Mouse (Mus musculus): ENCODE measurements around the gene Ifna13. TPM values are rescaled to one million over a fixed set of nuclear protein-coding genes. Genes with fewer than 3 reads are reported as not detected.
A peak's percentile ranks its signal among the peaks of the same experiment; 100 is the strongest.

Ifna13 gene
- polyA plus RNA-seq, 1 experiment = not detected

DNA sequence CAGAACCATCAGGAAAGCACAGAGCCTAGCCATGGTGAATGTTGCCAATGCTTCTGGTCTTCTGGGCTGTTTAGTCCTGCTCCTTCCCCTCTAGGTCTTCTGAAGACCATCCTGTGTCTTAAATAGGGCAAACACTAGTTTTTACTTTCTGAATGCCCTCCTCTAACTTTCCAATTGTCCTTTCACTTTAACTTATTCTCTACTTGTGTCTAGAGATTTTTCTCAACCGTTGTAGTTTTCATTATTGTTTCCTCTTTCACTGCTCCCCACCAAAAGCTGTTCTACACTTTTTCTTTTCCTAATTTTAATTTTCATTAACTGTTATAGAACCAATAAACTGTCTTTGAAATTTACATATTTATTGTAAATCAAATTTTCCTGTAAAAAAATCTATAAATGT lies 32.6 kb upstream of the Ifna13 start, which contains the start of gene Ifna16:
Gene Ifna16 (minus strand): TSS at position 101 of the 400 bp plus-strand sequence.
- Histone ChIP-seq H3K27me3 (ENCODE audit: control insufficient read depth, insufficient read depth, low read length) (no peaks in the 10 kb centered on the region), H3K27ac (ENCODE audit: insufficient read depth, low read length) (no peak within 1 kb of the TSS), H3K36me3 (ENCODE audit: control insufficient read depth, insufficient read depth, low read length) (no peaks in the 10 kb centered on the region), H3K4me3 (ENCODE audit: extremely low read depth, insufficient read depth, insufficient read length) (no peak within 1 kb of the TSS), H3K4me1 (ENCODE audit: control insufficient read depth, insufficient read depth, insufficient read length) (no peaks in the 10 kb centered on the region)
- 38% methylated on average over 1 of the region's 1 CpGs for WGBS
- no peak for DNase-seq (ENCODE audit: low read depth in 1 of 2, low spot score in 2 of 2)
- TF ChIP-seq CTCF (IDR thresholded peaks at IDR 0.05; ENCODE audit: extremely low read depth, insufficient read depth, insufficient read length, insufficient replicate concordance) = no peak
- no peak for TF ChIP-seq POLR2A (IDR thresholded peaks at IDR 0.05; ENCODE audit: low read depth, low read length)

DNA sequence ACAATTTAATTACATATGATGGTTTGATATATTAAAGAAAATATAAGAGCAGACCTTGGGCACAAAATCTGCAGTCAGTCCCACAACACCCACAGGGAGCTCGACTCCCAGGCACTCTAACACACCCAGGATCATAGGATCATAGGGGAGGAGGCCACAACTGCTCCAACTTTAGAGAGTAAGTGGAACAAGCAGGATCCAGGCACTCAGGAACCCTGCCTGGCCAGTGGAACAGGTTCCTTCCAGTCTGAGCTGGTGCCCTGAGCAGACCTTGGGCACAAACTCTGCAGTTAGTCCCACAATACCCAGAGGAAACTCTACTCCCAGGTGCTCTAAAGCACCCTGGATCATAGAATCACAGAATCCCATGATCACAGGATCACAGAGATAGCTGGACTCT lies 11.2 kb upstream of the Ifna13 start:
- no peak for DNase-seq (ENCODE audit: low read depth in 1 of 2, low spot score in 2 of 2)
- TF ChIP-seq CTCF (IDR thresholded peaks at IDR 0.05; ENCODE audit: extremely low read depth, insufficient read depth, insufficient read length, insufficient replicate concordance) (no peak), POLR2A (IDR thresholded peaks at IDR 0.05; ENCODE audit: low read depth, low read length) (no peak)
- Histone ChIP-seq H3K4me1 (ENCODE audit: control insufficient read depth, insufficient read depth, insufficient read length) (no peaks in the 10 kb centered on the region), H3K27me3 (ENCODE audit: control insufficient read depth, insufficient read depth, low read length) (no peaks in the 10 kb centered on the region), H3K36me3 (ENCODE audit: control insufficient read depth, insufficient read depth, low read length) (no peaks in the 10 kb centered on the region), H3K4me3 (ENCODE audit: extremely low read depth, insufficient read depth, insufficient read length) (no peak overlapping the region), H3K27ac (ENCODE audit: insufficient read depth, low read length) (no peak overlapping the region)
- 47% methylated on average over 1 of the region's 1 CpGs for WGBS

DNA sequence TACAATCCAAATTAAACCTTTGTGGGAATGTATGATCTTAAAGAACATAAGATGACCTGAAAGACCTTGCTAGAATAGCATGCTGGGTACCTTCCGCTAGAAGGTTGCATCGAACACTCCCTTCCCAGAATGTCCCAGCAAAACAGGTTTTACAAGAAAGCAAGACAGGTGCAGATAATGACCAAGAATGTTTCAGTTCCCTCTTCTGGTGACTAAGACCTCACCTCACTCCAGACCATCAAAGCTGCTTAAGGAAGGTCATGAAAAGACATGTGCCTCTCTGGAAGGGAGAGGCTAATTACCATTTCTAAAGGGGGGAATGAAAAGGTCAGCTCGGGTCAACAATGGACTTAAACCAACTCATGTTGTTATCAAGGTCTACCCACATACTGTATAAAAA lies 9.4 kb upstream of the Ifna13 start:
- Histone ChIP-seq H3K4me1 (ENCODE audit: control insufficient read depth, insufficient read depth, insufficient read length) (no peaks in the 10 kb centered on the region), H3K36me3 (ENCODE audit: control insufficient read depth, insufficient read depth, low read length) (no peaks in the 10 kb centered on the region), H3K4me3 (ENCODE audit: extremely low read depth, insufficient read depth, insufficient read length) (no peak overlapping the region), H3K27me3 (ENCODE audit: control insufficient read depth, insufficient read depth, low read length) (no peaks in the 10 kb centered on the region), H3K27ac (ENCODE audit: insufficient read depth, low read length) (no peak overlapping the region)
- no peak for DNase-seq (ENCODE audit: low read depth in 1 of 2, low spot score in 2 of 2)
- TF ChIP-seq CTCF (IDR thresholded peaks at IDR 0.05; ENCODE audit: extremely low read depth, insufficient read depth, insufficient read length, insufficient replicate concordance) (no peak), POLR2A (IDR thresholded peaks at IDR 0.05; ENCODE audit: low read depth, low read length) (no peak)
- WGBS = 77% methylated on average over 3 of the region's 3 CpGs

DNA sequence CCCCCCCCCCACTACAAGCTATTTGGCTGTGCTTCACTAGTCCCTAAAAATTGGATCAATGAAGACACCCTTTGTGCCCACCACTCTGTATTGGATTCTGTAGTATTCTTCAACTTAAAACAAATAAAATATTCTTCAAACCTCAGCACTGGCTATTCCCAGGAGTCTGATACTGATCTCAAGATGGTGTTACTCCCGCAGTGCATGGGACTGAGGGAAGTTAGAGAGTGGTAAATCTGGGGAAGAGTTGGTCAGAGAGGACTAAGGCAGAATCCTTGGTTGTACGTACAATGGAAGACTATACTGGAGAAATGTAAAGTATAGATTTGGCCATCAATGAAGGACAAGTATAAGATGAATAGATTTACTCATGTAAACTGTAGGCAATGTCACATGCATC lies 1.7 kb downstream of the Ifna13 start:
- TF ChIP-seq CTCF (IDR thresholded peaks at IDR 0.05; ENCODE audit: extremely low read depth, insufficient read depth, insufficient read length, insufficient replicate concordance) = no peak
- TF ChIP-seq POLR2A (IDR thresholded peaks at IDR 0.05; ENCODE audit: low read depth, low read length) = no peak
- WGBS = 43% methylated on average over 2 of the region's 2 CpGs
- Histone ChIP-seq H3K36me3 (ENCODE audit: control insufficient read depth, insufficient read depth, low read length) (no peaks in the 10 kb centered on the region), H3K27me3 (ENCODE audit: control insufficient read depth, insufficient read depth, low read length) (no peaks in the 10 kb centered on the region), H3K4me3 (ENCODE audit: extremely low read depth, insufficient read depth, insufficient read length) (no peak overlapping the region), H3K27ac (ENCODE audit: insufficient read depth, low read length) (no peak overlapping the region), H3K4me1 (ENCODE audit: control insufficient read depth, insufficient read depth, insufficient read length) (no peaks in the 10 kb centered on the region; the same call in 1 of the 2 replicates)
- no peak for DNase-seq (ENCODE audit: low read depth in 1 of 2, low spot score in 2 of 2)

DNA sequence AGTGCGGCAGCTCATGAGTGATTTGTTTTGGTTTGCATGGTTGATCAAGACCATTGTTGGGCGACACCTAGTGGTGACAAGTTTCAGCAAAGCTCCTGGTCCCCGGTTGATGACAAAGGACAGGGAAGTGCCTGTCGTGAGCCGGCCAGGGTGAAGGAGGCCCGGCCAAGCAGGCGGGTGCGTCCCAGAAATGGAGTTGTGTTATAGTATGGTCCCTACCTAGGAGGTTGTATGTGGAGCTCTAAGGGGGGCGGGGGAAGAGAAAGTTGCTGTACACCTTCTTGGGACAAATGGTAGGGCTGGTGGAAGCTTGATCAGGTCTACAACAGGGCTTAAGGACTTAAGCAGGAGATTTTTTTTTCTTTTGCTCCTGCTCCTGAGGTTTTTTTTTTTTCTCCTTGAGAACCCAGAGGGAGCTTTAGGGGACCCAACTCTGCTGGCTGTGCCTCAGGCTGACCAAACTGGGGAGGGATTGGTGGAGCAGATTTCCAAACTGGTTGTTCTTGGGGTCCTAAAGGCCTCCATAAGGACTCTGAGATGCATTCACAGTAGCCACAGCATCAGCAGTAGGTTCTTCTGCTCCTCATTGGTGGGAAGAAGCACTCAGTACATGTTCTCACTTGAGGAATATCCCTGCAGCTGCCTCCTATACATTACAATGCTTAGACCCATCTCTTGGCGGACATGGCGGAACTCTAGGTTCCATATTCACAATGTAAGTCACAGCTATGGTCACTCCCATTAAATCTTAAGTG lies 3.0 kb downstream of the Ifna13 start:
- Histone ChIP-seq H3K4me1 (ENCODE audit: control insufficient read depth, insufficient read depth, insufficient read length) (no peaks in the 10 kb centered on the region; the same call in 1 of the 2 replicates), H3K27ac (ENCODE audit: insufficient read depth, low read length) (no peak overlapping the region), H3K36me3 (ENCODE audit: control insufficient read depth, insufficient read depth, low read length) (no peaks in the 10 kb centered on the region), H3K4me3 (ENCODE audit: extremely low read depth, insufficient read depth, insufficient read length) (peak overlapping the region; percentile 62), H3K27me3 (ENCODE audit: control insufficient read depth, insufficient read depth, low read length) (no peaks in the 10 kb centered on the region)
- DNase-seq (ENCODE audit: low read depth in 1 of 2, low spot score in 2 of 2) = peak; percentile 85 to 100
- 15% methylated on average over 11 of the region's 11 CpGs for WGBS
- TF ChIP-seq POLR2A (IDR thresholded peaks at IDR 0.05; ENCODE audit: low read depth, low read length) = no peak
- peak; percentile 70 for TF ChIP-seq CTCF (IDR thresholded peaks at IDR 0.05; ENCODE audit: extremely low read depth, insufficient read depth, insufficient read length, insufficient replicate concordance)

DNA sequence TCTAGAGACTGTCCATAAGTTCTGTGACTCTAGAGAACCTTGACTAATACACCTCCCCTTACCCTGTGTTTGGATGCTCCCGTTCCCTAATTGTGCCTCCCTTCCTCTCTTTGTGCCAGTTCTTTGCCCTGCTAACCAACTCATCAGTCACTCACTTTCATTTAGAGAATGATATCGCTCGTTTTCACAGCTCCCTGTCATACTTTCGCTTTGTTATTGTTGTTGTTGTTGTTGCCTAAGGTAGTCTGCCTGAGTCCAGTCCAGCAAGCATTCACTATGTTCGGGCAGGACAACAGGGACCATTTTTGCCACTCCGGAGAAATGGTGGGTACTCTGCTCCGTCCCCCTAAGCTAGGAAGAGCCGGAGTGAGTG lies 3.6 kb downstream of the Ifna13 start:
- no peak for DNase-seq (ENCODE audit: low read depth in 1 of 2, low spot score in 2 of 2)
- no peaks in the 10 kb centered on the region for H3K27me3 ChIP-seq (ENCODE audit: control insufficient read depth, insufficient read depth, low read length)
- TF ChIP-seq CTCF (IDR thresholded peaks at IDR 0.05; ENCODE audit: extremely low read depth, insufficient read depth, insufficient read length, insufficient replicate concordance) (no peak), POLR2A (IDR thresholded peaks at IDR 0.05; ENCODE audit: low read depth, low read length) (no peak)
- H3K4me1 ChIP-seq (ENCODE audit: control insufficient read depth, insufficient read depth, insufficient read length) = no peaks in the 10 kb centered on the region; the same call in 1 of the 2 replicates
- H3K36me3 ChIP-seq (ENCODE audit: control insufficient read depth, insufficient read depth, low read length) = no peaks in the 10 kb centered on the region
- no peak overlapping the region for H3K27ac ChIP-seq (ENCODE audit: insufficient read depth, low read length)
- WGBS = 20% methylated on average over 8 of the region's 8 CpGs
- peak overlapping the region; percentile 62 for H3K4me3 ChIP-seq (ENCODE audit: extremely low read depth, insufficient read depth, insufficient read length)

DNA sequence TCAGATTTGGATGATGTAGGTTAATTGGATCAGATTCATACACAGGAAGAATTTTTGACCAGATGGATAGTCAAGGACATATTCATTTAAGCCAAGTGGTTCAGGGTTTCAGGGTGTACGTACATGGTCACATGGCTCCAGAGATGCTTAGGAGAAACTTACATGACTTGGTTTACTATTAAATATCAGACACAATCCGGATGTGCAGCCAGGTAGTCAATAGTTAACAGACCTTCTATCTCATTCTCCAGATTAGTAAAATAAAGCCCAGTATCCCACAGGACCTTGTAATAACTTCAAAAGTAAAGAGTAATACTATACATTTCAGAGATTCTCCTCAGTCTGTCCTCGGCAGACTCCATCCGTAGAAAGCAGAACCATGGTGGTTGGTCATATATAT lies 9.9 kb downstream of the Ifna13 start, which contains the start of gene C87499:
Gene C87499 (minus strand): TSS at position 101 of the 400 bp plus-strand sequence.
- DNase-seq (ENCODE audit: low read depth in 1 of 2, low spot score in 2 of 2) = no peak
- TF ChIP-seq CTCF (IDR thresholded peaks at IDR 0.05; ENCODE audit: extremely low read depth, insufficient read depth, insufficient read length, insufficient replicate concordance) = no peak
- TF ChIP-seq POLR2A (IDR thresholded peaks at IDR 0.05; ENCODE audit: low read depth, low read length) = no peak
- 90% methylated on average over 4 of the region's 4 CpGs for WGBS

More for the DNA sequence above, 9.9 kb downstream of the Ifna13 start, which contains the start of gene C87499:
- Histone ChIP-seq H3K27me3 (ENCODE audit: control insufficient read depth, insufficient read depth, low read length) (no peaks in the 10 kb centered on the region), H3K27ac (ENCODE audit: insufficient read depth, low read length) (no peak within 1 kb of the TSS), H3K4me3 (ENCODE audit: extremely low read depth, insufficient read depth, insufficient read length) (no peak within 1 kb of the TSS), H3K4me1 (ENCODE audit: control insufficient read depth, insufficient read depth, insufficient read length) (no peaks in the 10 kb centered on the region), H3K36me3 (ENCODE audit: control insufficient read depth, insufficient read depth, low read length) (no peaks in the 10 kb centered on the region)
